Mouse (Mus musculus) testis, adult 2 months (tissue): ENCODE results near the gene Mon1a.

Experiments
- CTCF ChIP-seq: fragments of 200-500 bp; IDR thresholded peaks from 2 replicates; pipeline ENCODE4 v1.5.1; 2012; ENCODE audit warnings: low read depth, mild to moderate bottlenecking, inconsistent platforms, low read length, moderate library complexity; ENCODE audit not compliant: control insufficient read depth, insufficient read depth, insufficient replicate concordance
- POLR2A ChIP-seq: fragments of 200-500 bp; IDR thresholded peaks from 2 replicates; pipeline ENCODE4 v1.6.1; 2012; ENCODE audit warnings: low read depth, mild to moderate bottlenecking, inconsistent platforms, low read length, moderate library complexity; ENCODE audit not compliant: control insufficient read depth

DNA sequence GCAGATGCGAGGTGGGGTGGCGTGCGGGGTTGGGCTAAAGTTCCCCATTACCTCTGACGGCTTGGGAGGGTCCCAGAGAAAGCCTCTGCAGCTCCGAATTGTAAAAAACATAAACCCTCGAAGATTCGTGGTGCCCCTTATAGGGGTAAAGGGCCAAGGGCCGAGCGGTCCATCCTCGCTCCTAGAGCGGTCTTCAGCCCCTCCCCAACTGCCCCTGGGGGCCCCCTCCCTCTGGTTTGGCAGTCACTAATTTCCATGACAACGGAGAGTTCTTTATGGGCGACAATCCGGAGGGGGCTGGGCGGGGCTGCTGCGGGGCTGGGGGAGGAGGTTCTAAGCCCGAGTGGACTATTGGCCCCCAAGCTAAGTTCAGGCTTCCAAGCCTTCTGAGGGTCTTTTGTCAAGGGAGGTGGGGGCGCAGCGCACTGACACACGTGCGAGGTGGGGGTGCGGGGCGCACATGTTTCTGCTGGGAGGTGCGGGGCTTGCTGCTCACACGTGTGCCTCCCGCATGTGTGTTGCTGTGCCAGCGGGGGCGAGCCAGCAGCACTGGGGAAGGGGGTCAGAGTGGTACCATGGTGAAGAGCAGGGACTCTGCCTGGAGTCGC lies 48.4 kb downstream of the Mon1a start:
- TF ChIP-seq POLR2A: no peak
- no peak for TF ChIP-seq CTCF
